Mouse (Mus musculus) bone marrow macrophage, adult 2 months (primary cell): ENCODE data around the gene Rbm6.

Source experiments
- CTCF ChIP-seq: IDR thresholded peaks from 2 replicates; pipeline ENCODE4 v1.5.1; 2012; ENCODE audit warnings: low read depth, mild to moderate bottlenecking, low read length, moderate library complexity
- POLR2A ChIP-seq: IDR thresholded peaks from 2 replicates; pipeline ENCODE4 v1.6.1; 2012; ENCODE audit warnings: mild to moderate bottlenecking, low read depth, low read length, borderline replicate concordance

- TF ChIP-seq CTCF, result no peak
- TF ChIP-seq POLR2A, result no peak
These were observed 41.3 kb downstream of the Rbm6 start for GRCm38 (mm10) chr9:107831765-107832164.
